8 mouse cellular contexts compared by ENCODE assay signal in genomic region chr17:28061472-28061871, GRCm38 (mm10). TPM values are rescaled to one million over a fixed set of nuclear protein-coding genes. Genes with fewer than 3 reads are reported as not detected.
DNase-seq lines count a peak whose midpoint lies in the region; ATAC-seq and TF ChIP-seq lines count a peak whose summit lies in the region.

No protein-coding gene starts in this region.

- WGBS in embryonic facial prominence, embryonic 12.5 days: 46% methylated on average over 7 of the region's 7 CpGs
- WGBS in olfactory bulb, adult 2 months: 39% methylated on average over 7 of the region's 7 CpGs

- no peak overlapping the region for H3K4me3 ChIP-seq in left cerebral cortex, adult 2 months
- no peak overlapping the region for H3K4me3 ChIP-seq in embryonic facial prominence, embryonic 12.5 days
- no peak overlapping the region for H3K4me3 ChIP-seq in olfactory bulb, adult 2 months (ENCODE audit: insufficient read depth, low read depth, low read length)

- intact Hi-C loops in left cerebral cortex, adult 2 months (cut with DNase I): loop anchor here (5.0 kb wide), 1 partner anchor 69 kb away; no protein-coding TSS in a partner anchor
- intact Hi-C loops in left cerebral cortex, postnatal 14 days (cut with DNase I): loop anchor here (5.0 kb wide), 1 partner anchor 154 kb away; the partner anchor contains the start of genes Anks1 and Taf11

- no peak overlapping the region for H3K4me2 ChIP-seq in embryonic facial prominence, embryonic 12.5 days (replicated peaks)

- no peak overlapping the region for H3K27ac ChIP-seq in left cerebral cortex, adult 2 months
- H3K27ac ChIP-seq in embryonic facial prominence, embryonic 12.5 days: peak overlapping the region; percentile 67; the same call in 1 of the 2 replicates
- H3K27ac ChIP-seq in olfactory bulb, adult 2 months (ENCODE audit: insufficient read depth, low read depth, low read length): no peak overlapping the region

- peak overlapping the region; percentile 24; the same call in 1 of the 2 replicates for H3K9ac ChIP-seq in embryonic facial prominence, embryonic 12.5 days

- TF ChIP-seq CTCF in left cerebral cortex, adult 2 months (IDR thresholded peaks at IDR 0.05): peak; percentile 79
- peak; percentile 56; the same call in 1 of the 2 replicates for TF ChIP-seq CTCF in olfactory bulb, adult 2 months (IDR thresholded peaks at IDR 0.05; ENCODE audit: insufficient read depth, low read depth, low read length)

- H3K36me3 ChIP-seq in embryonic facial prominence, embryonic 12.5 days: peaks cover 37% of the 10 kb centered on the region

- H3K9me3 ChIP-seq in embryonic facial prominence, embryonic 12.5 days: no peaks in the 10 kb centered on the region

- DNase-seq in CD4-positive, CD25-positive, alpha-beta regulatory T cell, adult 2 months (ENCODE audit: low read depth, low spot score): peak; percentile 34
- DNase-seq in left cerebral cortex, adult 2 months (ENCODE audit: extremely low spot score in 1 of 2, low spot score in 2 of 2): no peak
- no peak for DNase-seq in left cerebral cortex, adult 11 months (ENCODE audit: low spot score)
- peak; percentile 53 to 58 for DNase-seq in left cerebral cortex, postnatal 14 days (ENCODE audit: low spot score in 2 of 2)
- DNase-seq in yolk sac, embryonic 10.5 days (ENCODE audit: low spot score): no peak

- no peaks in the 10 kb centered on the region for H3K27me3 ChIP-seq in embryonic facial prominence, embryonic 12.5 days

- no peak for ATAC-seq in CD4-positive, CD25-positive, alpha-beta regulatory T cell, adult 4 months
- 0 out of 2 replicates have a peak, but pooled peaks have one; percentile 29 for ATAC-seq in embryonic facial prominence, embryonic 12.5 days (ENCODE audit: insufficient number of reproducible peaks, insufficient read depth, low FRiP score, low TSS enrichment)

- no peak for TF ChIP-seq POLR2A in olfactory bulb, adult 2 months (IDR thresholded peaks at IDR 0.05; ENCODE audit: insufficient read depth, low read depth, low read length)

- H3K4me1 ChIP-seq in embryonic facial prominence, embryonic 12.5 days: peaks cover 39% of the 10 kb centered on the region
- H3K4me1 ChIP-seq in olfactory bulb, adult 2 months (ENCODE audit: control insufficient read depth, insufficient read depth, low read length): no peaks in the 10 kb centered on the region

RNA-seq across cellular contexts. Expression of gene Tcp11, which starts 19.0 kb away (rescaled TPM):
- polyA plus RNA-seq in CD4-positive, CD25-positive, alpha-beta regulatory T cell, adult 4 months (2017; shearing (Covaris generic)): 1 to 10 TPM; 3.1 to 3.8 TPM
- under 1 TPM; 0.61 to 0.88 TPM for total RNA-seq in left cerebral cortex, adult 2 months (2021)
- 1.7 and 1.9 TPM in 2 replicates for polyA plus RNA-seq in embryonic facial prominence, embryonic 12.5 days (2016; fragmentation: Nextera tagmentation; extraction: Ambion mirVana)
- total RNA-seq in left cerebral cortex, postnatal 14 days (2021): 1 to 10 TPM; 1.3 to 1.6 TPM
- not detected in 2 replicates for polyA plus RNA-seq in olfactory bulb, adult 2 months (2012; ENCODE audit: insufficient read depth, insufficient read length, low replicate concordance, missing spikeins)

Comparison
In these comparisons a context has a peak if more than half of its experiments do, and no peak if none do; other contexts are left out.
1. DNase-seq: peak in CD4-positive, CD25-positive, alpha-beta regulatory T cell, adult 2 months (single experiment) and left cerebral cortex, postnatal 14 days (2 of 2); none in left cerebral cortex, adult 2 months (0 of 2), left cerebral cortex, adult 11 months (single experiment) and yolk sac, embryonic 10.5 days (single experiment).